Comparison of ENCODE assay signal across 10 mouse cellular contexts in genomic region chr17:25288842-25289241, GRCm38 (mm10). TPM values are rescaled to one million over a fixed set of nuclear protein-coding genes. Genes with fewer than 3 reads are reported as not detected.
A peak's percentile ranks its signal among the peaks of the same experiment; 100 is the strongest.
DNase-seq lines count a peak whose midpoint lies in the region; ATAC-seq and TF ChIP-seq lines count a peak whose summit lies in the region.
"Had no signal": no experiment of that assay in that cellular context is flagged by ENCODE, and none has a peak within 500 bp of the region (broad histone marks: within the 10 kb centered on the region; RNA-seq: fewer than 3 reads in every experiment).

No protein-coding gene starts in this region.

- no peak overlapping the region for H3K27ac ChIP-seq in heart, postnatal 0 days (ENCODE audit: low read depth)
- no peak overlapping the region for H3K27ac ChIP-seq in thymus, adult 2 months (ENCODE audit: control insufficient read depth, insufficient read depth, low read length)
- no peak overlapping the region for H3K27ac ChIP-seq in forebrain, embryonic 15.5 days (replicated peaks)
- H3K27ac ChIP-seq: embryonic facial prominence, embryonic 13.5 days had no signal

- no peak overlapping the region for H3K4me3 ChIP-seq in heart, postnatal 0 days (ENCODE audit: low read depth, low read length)
- no peak overlapping the region for H3K4me3 ChIP-seq in thymus, adult 2 months (ENCODE audit: control insufficient read depth, insufficient read depth, low read length)
- no peak overlapping the region for H3K4me3 ChIP-seq in forebrain, embryonic 15.5 days
- H3K4me3 ChIP-seq: embryonic facial prominence, embryonic 13.5 days had no signal

- no peak overlapping the region for H3K4me2 ChIP-seq in heart, postnatal 0 days (ENCODE audit: low read depth, low read length)
- H3K4me2 ChIP-seq in forebrain, embryonic 15.5 days (replicated peaks): no peak overlapping the region
- H3K4me2 ChIP-seq: embryonic facial prominence, embryonic 13.5 days had no signal

- no peak for TF ChIP-seq POLR2A in thymus, adult 2 months (IDR thresholded peaks at IDR 0.05; ENCODE audit: control insufficient read depth, extremely low read depth, insufficient read depth, low read length, poor library complexity)
- TF ChIP-seq POLR2A in brain, embryonic 14.5 days (IDR thresholded peaks at IDR 0.05; ENCODE audit: borderline replicate concordance, extremely low read depth, insufficient read depth, insufficient read length, poor library complexity, severe bottlenecking): no peak

- H3K9ac ChIP-seq in heart, postnatal 0 days (replicated peaks; ENCODE audit: low read depth, low read length): no peak overlapping the region
- H3K9ac ChIP-seq in forebrain, embryonic 15.5 days (replicated peaks): no peak overlapping the region
- H3K9ac ChIP-seq: embryonic facial prominence, embryonic 13.5 days had no signal

- TF ChIP-seq EP300 in heart, postnatal 0 days (IDR thresholded peaks at IDR 0.05; ENCODE audit: low read depth): no peak

- WGBS in heart, postnatal 0 days: 26% methylated on average over 4 of the region's 4 CpGs
- 21% methylated on average over 4 of the region's 4 CpGs for WGBS in thymus, adult 2 months
- 17% methylated on average over 4 of the region's 4 CpGs for WGBS in forebrain, embryonic 15.5 days

- DNase-seq in heart, postnatal 0 days (ENCODE audit: low spot score): peak; percentile 39
- no peak for DNase-seq in heart, adult 8-10 months (ENCODE audit: low spot score)
- peak; percentile 54 for DNase-seq in thymus, adult 2 months
- no peak for DNase-seq in thymus, adult 18-20 months
- DNase-seq in brain, embryonic 14.5 days (ENCODE audit: low read depth): peak; percentile 68
- peak; percentile 21 for DNase-seq in layer of hippocampus, adult 9-10 months (ENCODE audit: low spot score)
- peak; percentile 75 for DNase-seq in retina, embryonic 14.5 days (ENCODE audit: low spot score)

- ATAC-seq in heart, postnatal 0 days (ENCODE audit: insufficient read depth, low read depth): peak; percentile 44; the same call in 1 of the 2 replicates
- no peak for ATAC-seq in forebrain, embryonic 15.5 days (replicated peaks)

- H3K9me3 ChIP-seq in heart, postnatal 0 days (replicated peaks; ENCODE audit: control insufficient read depth, low read length): no peaks in the 10 kb centered on the region
- H3K9me3 ChIP-seq in forebrain, embryonic 15.5 days: no peaks in the 10 kb centered on the region
- H3K9me3 ChIP-seq: embryonic facial prominence, embryonic 13.5 days had no signal

- peak; percentile 64 for TF ChIP-seq CTCF in heart, postnatal 0 days (IDR thresholded peaks at IDR 0.05; ENCODE audit: low read depth)
- peak; percentile 70; the same call in 1 of the 2 replicates for TF ChIP-seq CTCF in thymus, adult 2 months (IDR thresholded peaks at IDR 0.05; ENCODE audit: borderline replicate concordance, control insufficient read depth, extremely low read depth, insufficient read depth, low read length, poor library complexity)
- peak; percentile 80 for TF ChIP-seq CTCF in brain, embryonic 14.5 days (IDR thresholded peaks at IDR 0.05; ENCODE audit: borderline replicate concordance, extremely low read depth, insufficient read depth, insufficient read length)

- no peaks in the 10 kb centered on the region for H3K36me3 ChIP-seq in heart, postnatal 0 days (replicated peaks; ENCODE audit: control insufficient read depth, insufficient read depth, low read length)
- H3K36me3 ChIP-seq in thymus, adult 2 months (ENCODE audit: control insufficient read depth, insufficient read depth, low read length): no peaks in the 10 kb centered on the region
- H3K36me3 ChIP-seq in forebrain, embryonic 15.5 days: no peaks in the 10 kb centered on the region
- H3K36me3 ChIP-seq: embryonic facial prominence, embryonic 13.5 days had no signal

- no peaks in the 10 kb centered on the region for H3K4me1 ChIP-seq in heart, postnatal 0 days (ENCODE audit: control insufficient read depth, insufficient read depth)
- H3K4me1 ChIP-seq in thymus, adult 2 months (replicated peaks; ENCODE audit: control insufficient read depth, insufficient read depth, low read length): no peaks in the 10 kb centered on the region
- no peaks in the 10 kb centered on the region for H3K4me1 ChIP-seq in forebrain, embryonic 15.5 days
- H3K4me1 ChIP-seq: embryonic facial prominence, embryonic 13.5 days had no signal

- no peaks in the 10 kb centered on the region for H3K27me3 ChIP-seq in heart, postnatal 0 days (ENCODE audit: control insufficient read depth, insufficient read depth, low read length)
- H3K27me3 ChIP-seq in thymus, adult 2 months (ENCODE audit: control insufficient read depth, insufficient read depth, low read length): no peaks in the 10 kb centered on the region
- H3K27me3 ChIP-seq in forebrain, embryonic 15.5 days: no peaks in the 10 kb centered on the region
- H3K27me3 ChIP-seq: embryonic facial prominence, embryonic 13.5 days had no signal

RNA-seq across cellular contexts. Expression of gene Prss34, which starts 9.4 kb away (rescaled TPM):
- 1.0 TPM in 1 of 2 replicates, not detected in the other for total RNA-seq in heart, postnatal 0 days (2014; rRNA removed; ENCODE audit: low replicate concordance)
- 0.71 and 0.77 TPM in 2 replicates for polyA plus RNA-seq in heart, postnatal 0 days (2015; fragmentation: Nextera tagmentation; extraction: Ambion mirVana)
- total RNA-seq in heart, adult 8-10 months (2022): under 1 TPM in 1 of 4 experiments, not detected in 3; 0.23 TPM
- 1.2 and 1.3 TPM in 2 replicates for polyA plus RNA-seq in thymus, adult 2 months (2012; rRNA removed)
- 0.08 and 0.19 TPM in 2 replicates for polyA plus RNA-seq in brain, embryonic 14.5 days (2012; rRNA removed)
- polyA plus RNA-seq in forebrain, embryonic 15.5 days (2015; fragmentation: Nextera tagmentation; extraction: Ambion mirVana): 0.18 TPM in 1 of 2 replicates, not detected in the other
- total RNA-seq: layer of hippocampus, postnatal 36 days had no signal

RNA-seq across cellular contexts. Expression of gene Ube2i, which starts 14.4 kb away (rescaled TPM):
- 293 and 343 TPM in 2 replicates for total RNA-seq in heart, postnatal 0 days (2014; rRNA removed; ENCODE audit: low replicate concordance)
- polyA plus RNA-seq in heart, postnatal 0 days (2015; fragmentation: Nextera tagmentation; extraction: Ambion mirVana): 253 and 259 TPM in 2 replicates
- 10 to 100 TPM; 86.5 to 98.1 (median 89.4) TPM for total RNA-seq in heart, adult 8-10 months (2022)
- 304 and 316 TPM in 2 replicates for polyA plus RNA-seq in thymus, adult 2 months (2012; rRNA removed)
- polyA plus RNA-seq in brain, embryonic 14.5 days (2012; rRNA removed): 481 and 573 TPM in 2 replicates
- polyA plus RNA-seq in forebrain, embryonic 15.5 days (2015; fragmentation: Nextera tagmentation; extraction: Ambion mirVana): 680 and 683 TPM in 2 replicates

RNA-seq across cellular contexts. Expression of gene Prss28, which starts 19.6 kb away (rescaled TPM):
- total RNA-seq in heart, postnatal 0 days (2014; rRNA removed; ENCODE audit: low replicate concordance): not detected in 2 replicates
- polyA plus RNA-seq in heart, postnatal 0 days (2015; fragmentation: Nextera tagmentation; extraction: Ambion mirVana): not detected in 2 replicates
- total RNA-seq in heart, adult 8-10 months (2022): not detected
- polyA plus RNA-seq in thymus, adult 2 months (2012; rRNA removed): 0.13 and 0.18 TPM in 2 replicates
- polyA plus RNA-seq in brain, embryonic 14.5 days (2012; rRNA removed): not detected in 2 replicates
- polyA plus RNA-seq in forebrain, embryonic 15.5 days (2015; fragmentation: Nextera tagmentation; extraction: Ambion mirVana): not detected in 2 replicates
- total RNA-seq: layer of hippocampus, postnatal 36 days had no signal
- polyA plus RNA-seq: embryonic facial prominence, embryonic 13.5 days had no signal

RNA-seq across cellular contexts. Expression of gene Prss29, which starts 29.6 kb away (rescaled TPM):
- not detected in 2 replicates for total RNA-seq in heart, postnatal 0 days (2014; rRNA removed; ENCODE audit: low replicate concordance)
- not detected in 2 replicates for polyA plus RNA-seq in heart, postnatal 0 days (2015; fragmentation: Nextera tagmentation; extraction: Ambion mirVana)
- total RNA-seq in heart, adult 8-10 months (2022): not detected
- polyA plus RNA-seq in thymus, adult 2 months (2012; rRNA removed): 2.3 and 2.7 TPM in 2 replicates
- polyA plus RNA-seq in brain, embryonic 14.5 days (2012; rRNA removed): not detected in 2 replicates
- not detected in 2 replicates for polyA plus RNA-seq in forebrain, embryonic 15.5 days (2015; fragmentation: Nextera tagmentation; extraction: Ambion mirVana)
- total RNA-seq: layer of hippocampus, postnatal 36 days had no signal
- polyA plus RNA-seq: embryonic facial prominence, embryonic 13.5 days had no signal

RNA-seq across cellular contexts. Expression of gene Baiap3, which starts 32.7 kb away (rescaled TPM):
- total RNA-seq in heart, postnatal 0 days (2014; rRNA removed; ENCODE audit: low replicate concordance): 2.1 TPM in 1 of 2 replicates, not detected in the other
- 0.12 and 0.22 TPM in 2 replicates for polyA plus RNA-seq in heart, postnatal 0 days (2015; fragmentation: Nextera tagmentation; extraction: Ambion mirVana)
- total RNA-seq in heart, adult 8-10 months (2022): 1 to 10 TPM in 1 of 4 experiments, under 1 TPM in 3; 0.52 to 1.5 (median 0.73) TPM
- polyA plus RNA-seq in thymus, adult 2 months (2012; rRNA removed): 56.5 and 60.9 TPM in 2 replicates
- polyA plus RNA-seq in brain, embryonic 14.5 days (2012; rRNA removed): 15.6 and 16.6 TPM in 2 replicates
- 7.2 and 10.1 TPM in 2 replicates for polyA plus RNA-seq in forebrain, embryonic 15.5 days (2015; fragmentation: Nextera tagmentation; extraction: Ambion mirVana)

Comparison
In these comparisons a context has a peak if more than half of its experiments do, and no peak if none do; other contexts are left out.
1. DNase-seq: peak in heart, postnatal 0 days (single experiment), thymus, adult 2 months (single experiment), brain, embryonic 14.5 days (single experiment), layer of hippocampus, adult 9-10 months (single experiment) and retina, embryonic 14.5 days (single experiment); none in heart, adult 8-10 months (single experiment) and thymus, adult 18-20 months (0 of 2).
2. Peak in every context shown above with its lines, with median percentiles within 50 percentile points of each other: CTCF ChIP-seq.